Mouse (Mus musculus) B cell, adult 2 months (primary cell): ENCODE results near the gene Fam19a2.

ENCODE experiments used
- DNase-seq, 2 experiments: peaks; one replicate each; pipeline ENCODE4 v3.0.0; 2022

Gene Fam19a2

GRCm38 (mm10) chr10:123751676-123752280 lies 488.0 kb downstream of the Fam19a2 start:
- DNase-seq, result no peak

DNA sequence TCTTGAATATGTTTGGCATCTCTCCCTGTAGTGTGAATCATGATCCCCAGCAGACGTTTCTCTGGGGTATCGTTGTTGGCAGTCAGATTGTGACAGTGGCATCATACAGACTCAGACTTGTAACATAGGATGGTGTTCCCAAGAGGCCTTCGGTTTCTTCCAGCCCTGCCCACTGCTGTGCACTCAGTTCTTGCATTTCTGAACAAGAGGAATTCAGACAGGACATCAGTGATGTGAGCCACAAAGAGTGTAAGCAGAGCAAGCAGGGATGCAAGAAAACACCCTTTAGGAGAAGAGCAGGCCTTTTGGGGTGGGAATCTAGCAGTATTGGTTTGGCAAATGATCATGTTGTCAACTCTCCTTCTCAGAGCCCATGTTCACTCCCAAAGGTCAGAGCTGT lies 489.0 kb downstream of the Fam19a2 start:
- DNase-seq, result no peak

DNA sequence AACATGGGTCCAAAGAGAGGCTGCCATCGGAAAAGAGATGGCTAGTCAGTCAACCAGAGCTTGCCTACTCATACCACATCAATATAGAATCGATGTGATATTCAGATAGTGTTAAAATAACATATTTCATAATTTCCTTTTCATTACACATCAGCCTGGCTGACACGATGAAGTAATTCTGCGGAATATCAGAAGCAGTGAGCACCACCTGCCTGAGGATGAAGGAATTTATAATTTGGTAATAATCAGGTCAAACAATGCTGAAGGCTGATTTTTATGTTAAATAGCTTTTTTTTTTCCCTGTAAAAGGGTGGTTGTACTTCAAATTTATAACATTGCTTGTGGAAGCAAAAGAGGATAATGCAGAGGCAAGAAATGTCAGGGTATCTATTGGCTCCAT lies 490.2 kb downstream of the Fam19a2 start:
- DNase-seq, result no peak

GRCm38 (mm10) chr10:123789374-123789773 lies 525.6 kb downstream of the Fam19a2 start:
- no peak for DNase-seq
